Mouse (Mus musculus) ES-E14 (cell line): ENCODE results near the gene Dixdc1.

ENCODE experiments used
- CHD2 ChIP-seq: IDR thresholded peaks from 2 replicates; pipeline ENCODE4 v1.6.1; 2014; ENCODE audit warnings: mild to moderate bottlenecking, low read depth, low read length, inconsistent platforms
- HCFC1 ChIP-seq: IDR thresholded peaks from 2 replicates; pipeline ENCODE4 v1.6.1; 2012; ENCODE audit warnings: low read length, inconsistent platforms, borderline replicate concordance; ENCODE audit not compliant: insufficient read depth
- MAFK ChIP-seq: IDR thresholded peaks from 2 replicates; pipeline ENCODE4 v1.6.1; 2014; ENCODE audit warnings: mild to moderate bottlenecking, low read depth, low read length, inconsistent platforms; ENCODE audit not compliant: insufficient read depth
- ZC3H11A ChIP-seq: IDR thresholded peaks from 2 replicates; pipeline ENCODE4 v1.6.1; 2012; ENCODE audit warnings: low read depth, mild to moderate bottlenecking, inconsistent platforms, low read length, borderline replicate concordance

- TF ChIP-seq HCFC1 (no peak), CHD2 (no peak), MAFK (no peak), ZC3H11A (no peak)
These were observed 44.2 kb downstream of the Dixdc1 start for GRCm38 (mm10) chr9:50695153-50695552.
